Mouse (Mus musculus): Measurements from ENCODE around the gene Dync1i2.

Dync1i2 gene

GRCm38 (mm10) chr2:71268691-71269090, 57.2 kb downstream of the Dync1i2 start:
- in situ Hi-C loops (cut with MboI; ENCODE audit: low sequenced_read_pairs): no loop called here

GRCm38 (mm10) chr2:71269332-71269731, 57.8 kb downstream of the Dync1i2 start:
- in situ Hi-C loops (cut with MboI; ENCODE audit: low sequenced_read_pairs): no loop called here

GRCm38 (mm10) chr2:71270085-71270484, 58.6 kb downstream of the Dync1i2 start:
- in situ Hi-C loops (cut with MboI; ENCODE audit: low sequenced_read_pairs): no loop called here

GRCm38 (mm10) chr2:71273955-71274679, 62.6 kb downstream of the Dync1i2 start:
- in situ Hi-C loops (cut with MboI; ENCODE audit: low sequenced_read_pairs): no loop called here

GRCm38 (mm10) chr2:71275734-71276133, 64.2 kb downstream of the Dync1i2 start:
- in situ Hi-C loops (cut with MboI; ENCODE audit: low sequenced_read_pairs): no loop called here

- in situ Hi-C loops (cut with MboI; ENCODE audit: low sequenced_read_pairs): no loop called here
Measured at GRCm38 (mm10) chr2:71278791-71279775, 67.6 kb downstream of the Dync1i2 start.

GRCm38 (mm10) chr2:71281981-71282380, 70.5 kb downstream of the Dync1i2 start:
- in situ Hi-C loops (cut with MboI; ENCODE audit: low sequenced_read_pairs): no loop called here

GRCm38 (mm10) chr2:71290107-71290775, 78.7 kb downstream of the Dync1i2 start:
- in situ Hi-C loops (cut with MboI; ENCODE audit: low sequenced_read_pairs): no loop called here

- in situ Hi-C loops (cut with MboI; ENCODE audit: low sequenced_read_pairs): no loop called here
Measured at GRCm38 (mm10) chr2:71291566-71291965, 80.1 kb downstream of the Dync1i2 start.

GRCm38 (mm10) chr2:71293983-71294382, 82.5 kb downstream of the Dync1i2 start:
- in situ Hi-C loops (cut with MboI; ENCODE audit: low sequenced_read_pairs): no loop called here

- in situ Hi-C loops (cut with MboI; ENCODE audit: low sequenced_read_pairs): no loop called here
Measured at GRCm38 (mm10) chr2:71294489-71294888, 83.0 kb downstream of the Dync1i2 start.

GRCm38 (mm10) chr2:71295844-71296243, 84.3 kb downstream of the Dync1i2 start:
- in situ Hi-C loops (cut with MboI; ENCODE audit: low sequenced_read_pairs): no loop called here

GRCm38 (mm10) chr2:71297501-71297900, 86.0 kb downstream of the Dync1i2 start:
- in situ Hi-C loops (cut with MboI; ENCODE audit: low sequenced_read_pairs): no loop called here

GRCm38 (mm10) chr2:71298729-71299128, 87.2 kb downstream of the Dync1i2 start:
- in situ Hi-C loops (cut with MboI; ENCODE audit: low sequenced_read_pairs): no loop called here

GRCm38 (mm10) chr2:71302156-71302663, 90.7 kb downstream of the Dync1i2 start:
- in situ Hi-C loops (cut with MboI; ENCODE audit: low sequenced_read_pairs): no loop called here

GRCm38 (mm10) chr2:71303221-71303620, 91.7 kb downstream of the Dync1i2 start:
- in situ Hi-C loops (cut with MboI; ENCODE audit: low sequenced_read_pairs): no loop called here

GRCm38 (mm10) chr2:71304821-71305220, 93.3 kb downstream of the Dync1i2 start:
- in situ Hi-C loops (cut with MboI; ENCODE audit: low sequenced_read_pairs): no loop called here

- in situ Hi-C loops (cut with MboI; ENCODE audit: low sequenced_read_pairs): no loop called here
Measured at GRCm38 (mm10) chr2:71306357-71306756, 94.9 kb downstream of the Dync1i2 start.

- in situ Hi-C loops (cut with MboI; ENCODE audit: low sequenced_read_pairs): no loop called here
Measured at GRCm38 (mm10) chr2:71309726-71310125, 98.2 kb downstream of the Dync1i2 start.

GRCm38 (mm10) chr2:71312067-71312466, 100.6 kb downstream of the Dync1i2 start:
- in situ Hi-C loops (cut with MboI; ENCODE audit: low sequenced_read_pairs): no loop called here

Data from CH12F3 (cell line).